Mouse (Mus musculus) hindbrain, embryonic 15.5 days (tissue): ENCODE measurements around the gene Hmgn1. TPM values are rescaled to one million over a fixed set of nuclear protein-coding genes. Genes with fewer than 3 reads are reported as not detected.

Experiments
- ATAC-seq: fragments of 200-750 bp; cut with Nextera tagmentation; 2 replicates; pipeline ENCODE4 v1.8.0; 2017; ENCODE audit warnings: low read depth, moderate number of reproducible peaks, moderate TSS enrichment; ENCODE audit not compliant: low FRiP score
- H3K27ac ChIP-seq: fragments of 300-500 bp; sonication (generic); replicated peaks from 2 replicates; pipeline ENCODE4 v1.5.1; 2015; ENCODE audit warnings: mild to moderate bottlenecking, inconsistent platforms
- H3K27me3 ChIP-seq: fragments of 300-500 bp; sonication (generic); 2 replicates; pipeline ENCODE4 v1.6.1; 2015; ENCODE audit warnings: control low read depth, inconsistent platforms
- H3K36me3 ChIP-seq: fragments of 300-500 bp; sonication (generic); 2 replicates; pipeline ENCODE4 v1.6.1; 2015; ENCODE audit warnings: control low read depth, inconsistent platforms
- H3K4me1 ChIP-seq: fragments of 300-500 bp; sonication (generic); replicated peaks from 2 replicates; pipeline ENCODE4 v1.6.1; 2015; ENCODE audit warnings: control low read depth, inconsistent platforms
- H3K4me2 ChIP-seq: fragments of 300-500 bp; sonication (generic); 2 replicates; pipeline ENCODE4 v1.6.1; 2015; ENCODE audit warnings: moderate library complexity, mild to moderate bottlenecking, inconsistent platforms
- H3K4me3 ChIP-seq: fragments of 300-500 bp; sonication (generic); 2 replicates; pipeline ENCODE4 v1.5.1; 2015; ENCODE audit warnings: mild to moderate bottlenecking, inconsistent platforms
- H3K9ac ChIP-seq: fragments of 300-500 bp; sonication (generic); 2 replicates; pipeline ENCODE4 v1.6.1; 2015; ENCODE audit warnings: inconsistent platforms
- H3K9me3 ChIP-seq: fragments of 300-500 bp; sonication (generic); 2 replicates; pipeline ENCODE4 v1.6.1; 2016; ENCODE audit warnings: control low read depth, inconsistent platforms
- WGBS: fragments of 180-500 bp; shearing (Covaris S2); methylation state at CpG from one replicate; pipeline ENCODE4 v1.1.7; 2015; 5-methylcytosine and 5-hydroxymethylcytosine counted together
- polyA plus RNA-seq: library from polyadenylated mRNA; unstranded; fragments of >200 nt; fragmentation: Nextera tagmentation; extraction: Ambion mirVana; gene quantifications from 2 replicates; pipeline ENCODE4 v1.2.1, GENCODE M21; 2015

The Hmgn1 gene
- polyA plus RNA-seq, 1 experiment from 2014 or later = 284 TPM

GRCm38 (mm10) chr16:96085597-96085996, 41.9 kb downstream of the Hmgn1 start:
- H3K27me3 ChIP-seq = no peaks in the 10 kb centered on the region
- no peak for ATAC-seq
- no peaks in the 10 kb centered on the region for H3K36me3 ChIP-seq
- H3K4me3 ChIP-seq = no peak overlapping the region
- H3K4me2 ChIP-seq = no peak overlapping the region
- H3K9me3 ChIP-seq = no peaks in the 10 kb centered on the region
- H3K27ac ChIP-seq = no peak overlapping the region
- peaks cover 17% of the 10 kb centered on the region for H3K4me1 ChIP-seq
- no peak overlapping the region for H3K9ac ChIP-seq

- Histone ChIP-seq H3K9ac (peak overlapping the region; percentile 99), H3K4me3 (peak overlapping the region; percentile 98), H3K36me3 (peaks cover 17% of the 10 kb centered on the region; the same call in 1 of the 2 replicates), H3K9me3 (no peaks in the 10 kb centered on the region), H3K4me1 (peaks cover 31% of the 10 kb centered on the region), H3K27ac (peak overlapping the region; percentile 96), H3K27me3 (no peaks in the 10 kb centered on the region), H3K4me2 (peak overlapping the region; percentile 60)
- 6% methylated on average over 20 of the region's 20 CpGs for WGBS
- no peak; the same call in 1 of the 2 replicates for ATAC-seq
Measured at GRCm38 (mm10) chr16:96083179-96083646, 44.3 kb downstream of the Hmgn1 start.

GRCm38 (mm10) chr16:96082301-96083178, 45.0 kb downstream of the Hmgn1 start, which contains the start of gene Brwd1:
Gene Brwd1, minus strand, starts transcription at chr16:96082526.
- Histone ChIP-seq H3K27ac (peak within 1 kb of the TSS; percentile 96), H3K4me3 (peak within 1 kb of the TSS; percentile 98), H3K9me3 (no peaks in the 10 kb centered on the region), H3K4me2 (peak within 1 kb of the TSS; percentile 60), H3K4me1 (peaks cover 31% of the 10 kb centered on the region), H3K9ac (peak within 1 kb of the TSS; percentile 99), H3K27me3 (no peaks in the 10 kb centered on the region), H3K36me3 (peaks cover 17% of the 10 kb centered on the region; the same call in 1 of the 2 replicates)
- under 1% methylated on average over 65 of the region's 107 CpGs for WGBS
- peak; percentile 87 for ATAC-seq

- Histone ChIP-seq H3K4me2 (peak overlapping the region; percentile 60), H3K27ac (peak overlapping the region; percentile 96), H3K4me1 (peaks cover 31% of the 10 kb centered on the region), H3K36me3 (peaks cover 17% of the 10 kb centered on the region; the same call in 1 of the 2 replicates), H3K27me3 (no peaks in the 10 kb centered on the region), H3K4me3 (peak overlapping the region; percentile 98), H3K9ac (peak overlapping the region; percentile 99), H3K9me3 (no peaks in the 10 kb centered on the region)
- WGBS = 0% methylated on average over 50 of the region's 68 CpGs
- peak; percentile 32 for ATAC-seq
Measured at GRCm38 (mm10) chr16:96081742-96082241, 45.7 kb downstream of the Hmgn1 start.

GRCm38 (mm10) chr16:96081331-96081730, 46.2 kb downstream of the Hmgn1 start:
- Histone ChIP-seq H3K4me3 (peak overlapping the region; percentile 98), H3K9ac (peak overlapping the region; percentile 99), H3K4me1 (peaks cover 31% of the 10 kb centered on the region), H3K36me3 (peaks cover 17% of the 10 kb centered on the region; the same call in 1 of the 2 replicates), H3K4me2 (peak overlapping the region; percentile 60), H3K27me3 (no peaks in the 10 kb centered on the region), H3K27ac (peak overlapping the region; percentile 96), H3K9me3 (no peaks in the 10 kb centered on the region)
- ATAC-seq = peak; percentile 84
- WGBS = under 1% methylated on average over 26 of the region's 28 CpGs

GRCm38 (mm10) chr16:96080524-96080923, 47.0 kb downstream of the Hmgn1 start:
- Histone ChIP-seq H3K36me3 (peaks cover 17% of the 10 kb centered on the region; the same call in 1 of the 2 replicates), H3K4me2 (peak overlapping the region; percentile 60), H3K9me3 (no peaks in the 10 kb centered on the region), H3K9ac (no peak overlapping the region), H3K4me3 (peak overlapping the region; percentile 98; the same call in 1 of the 2 replicates), H3K27ac (no peak overlapping the region), H3K4me1 (peaks cover 31% of the 10 kb centered on the region), H3K27me3 (no peaks in the 10 kb centered on the region)
- ATAC-seq = no peak
- 87% methylated on average over 7 of the region's 7 CpGs for WGBS

Other genes starting within 250 kb of the Hmgn1 start
- 64.9 and 68.3 TPM in 2 replicates for gene Psmg1, start 136.8 kb downstream of the Hmgn1 start, polyA plus RNA-seq
- gene Brwd1, start 45.2 kb downstream of the Hmgn1 start, polyA plus RNA-seq = 230 and 236 TPM in 2 replicates
- 205 and 206 TPM in 2 replicates for gene Wrb, start 17.7 kb upstream of the Hmgn1 start, polyA plus RNA-seq
- 2.3 and 2.4 TPM in 2 replicates for gene Lca5l, start 64.5 kb upstream of the Hmgn1 start, polyA plus RNA-seq
- 1.7 and 3.8 TPM in 2 replicates for gene Sh3bgr, start 72.7 kb upstream of the Hmgn1 start, polyA plus RNA-seq
- 4.9 and 6.3 TPM in 2 replicates for gene B3galt5, start 108.1 kb upstream of the Hmgn1 start, polyA plus RNA-seq